Mouse (Mus musculus) cerebellum, postnatal 36 days (tissue): Measurements from ENCODE around the gene Fam189a1.

Experiments used
- DNase-seq, 2 experiments: peaks; one replicate each; pipeline ENCODE4 v3.0.0; 2021 to 2022; ENCODE audit warnings: mixed read lengths in 2 of 2

Fam189a1 gene

DNA sequence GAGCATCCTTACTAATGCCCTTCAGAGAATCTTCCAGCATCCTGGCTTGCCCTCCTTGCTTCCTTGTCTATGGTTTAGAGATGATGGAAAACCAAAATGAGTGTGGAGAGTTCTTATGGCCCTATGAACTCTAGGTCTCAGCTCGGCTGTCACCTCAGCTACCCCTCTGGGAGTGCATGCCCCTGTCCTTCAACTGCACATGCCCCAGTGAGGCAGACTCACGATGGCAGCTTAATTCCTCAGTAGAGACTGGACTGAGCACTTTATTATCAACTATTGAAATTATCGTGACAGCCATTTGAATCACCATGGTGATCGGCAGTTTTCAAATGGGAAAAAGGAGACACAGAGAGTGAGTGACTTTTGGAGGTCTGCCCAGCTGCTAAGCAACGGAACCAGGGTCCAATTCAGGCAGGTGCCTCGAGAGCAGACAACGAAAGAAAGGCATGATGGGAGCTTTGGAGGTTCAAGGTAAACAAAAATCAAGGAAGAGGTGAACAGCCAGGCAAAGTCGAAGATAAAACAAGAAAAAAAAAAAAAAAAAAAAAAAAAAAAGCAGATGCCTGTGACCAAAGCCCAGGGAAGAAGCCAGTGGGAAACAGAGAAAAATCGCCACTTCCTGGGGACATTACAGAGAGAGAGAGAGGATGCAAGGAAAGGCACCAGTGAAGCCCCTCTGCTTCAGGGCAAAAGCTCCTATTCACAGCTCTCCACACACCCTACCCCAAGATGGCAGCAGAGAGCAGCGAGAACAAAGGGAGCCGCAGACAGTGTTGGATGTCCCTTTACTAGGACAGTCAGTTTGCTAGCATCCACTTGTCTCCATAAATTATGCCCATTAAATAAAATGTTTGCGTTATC lies 206.2 kb downstream of the Fam189a1 start:
- DNase-seq = peak; percentile 50 to 52

DNA sequence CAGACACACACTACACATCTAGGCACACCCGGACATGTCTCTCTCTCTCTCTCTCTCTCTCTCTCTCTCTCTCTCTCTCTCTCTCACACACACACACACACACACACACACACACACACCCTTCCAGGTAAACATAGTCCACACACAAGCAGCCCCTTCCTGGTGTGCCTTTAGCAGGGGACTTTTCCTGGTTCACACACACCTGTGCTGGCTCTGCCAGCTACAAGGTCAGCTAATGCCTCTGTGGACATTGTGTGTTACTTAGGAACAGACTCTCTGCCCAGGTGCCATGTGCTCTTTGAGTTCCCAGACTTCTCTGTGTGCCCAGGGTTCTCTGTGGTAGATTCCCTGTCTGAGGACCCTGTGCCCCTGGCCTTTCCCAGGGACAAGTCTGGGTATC lies 206.9 kb downstream of the Fam189a1 start:
- no peak for DNase-seq

DNA sequence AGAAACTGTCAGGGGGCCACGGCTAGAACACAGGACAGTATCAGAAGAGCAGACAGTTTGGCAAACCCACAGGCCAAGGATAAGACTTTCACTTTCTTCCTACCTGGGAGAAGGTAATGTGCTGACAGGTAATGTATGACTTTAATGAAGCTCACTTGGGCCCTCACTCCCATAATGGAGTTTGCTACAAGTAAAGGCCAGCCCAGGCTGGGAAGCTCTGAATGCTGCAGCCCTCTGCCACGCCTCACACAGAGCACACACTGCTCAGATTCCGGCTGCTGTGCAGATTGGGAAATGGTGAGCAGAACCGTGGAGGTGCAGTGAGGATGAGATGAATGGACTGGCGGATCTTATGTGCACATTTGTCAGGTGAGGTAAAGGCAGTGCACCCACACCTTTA lies 211.7 kb downstream of the Fam189a1 start:
- DNase-seq = no peak

- no peak for DNase-seq
Measured at GRCm38 (mm10) chr7:64944175-64944574, 212.2 kb downstream of the Fam189a1 start.

GRCm38 (mm10) chr7:64936927-64937326 lies 219.4 kb downstream of the Fam189a1 start:
- no peak for DNase-seq

GRCm38 (mm10) chr7:64934115-64934514 lies 222.3 kb downstream of the Fam189a1 start:
- no peak for DNase-seq

DNA sequence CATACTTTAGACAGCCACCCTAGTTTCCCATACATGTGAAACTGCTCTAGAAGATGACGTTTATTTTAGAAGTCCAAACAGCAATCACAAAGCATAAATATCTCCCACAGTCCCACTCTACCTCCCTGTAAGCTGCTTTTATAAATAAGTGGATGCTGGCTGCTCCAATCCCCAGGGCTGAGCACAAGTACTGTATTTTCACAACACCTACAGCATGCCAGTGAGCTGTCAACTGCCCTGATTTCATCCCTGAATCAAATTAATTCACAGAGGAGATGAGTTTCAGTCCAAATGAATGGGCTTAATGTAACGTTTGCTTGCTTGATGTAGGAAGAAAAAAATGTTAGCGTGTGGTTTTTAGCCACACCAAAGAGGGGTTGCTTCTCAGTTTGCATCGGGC lies 225.4 kb downstream of the Fam189a1 start:
- no peak for DNase-seq

DNA sequence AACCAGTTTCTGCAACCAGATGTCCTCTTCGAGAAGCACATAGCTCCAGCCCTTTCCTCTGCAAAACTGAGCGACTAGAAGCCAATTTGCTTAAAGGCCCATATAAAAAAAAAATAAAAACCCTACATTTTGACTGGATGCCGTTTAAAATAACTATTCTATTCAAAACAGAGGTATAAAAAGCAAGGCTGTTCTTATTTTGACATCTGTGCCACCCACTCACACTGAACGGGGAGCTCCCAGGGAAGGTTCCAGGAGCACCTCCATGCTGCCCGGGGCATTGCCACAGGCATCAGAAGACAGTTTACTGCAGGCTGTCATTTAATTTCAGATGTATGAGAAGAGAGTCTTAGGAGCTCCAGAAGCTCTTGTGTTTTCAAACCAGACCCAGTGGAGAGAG lies 232.5 kb downstream of the Fam189a1 start:
- no peak for DNase-seq

GRCm38 (mm10) chr7:64921189-64921588 lies 235.2 kb downstream of the Fam189a1 start:
- no peak for DNase-seq

DNA sequence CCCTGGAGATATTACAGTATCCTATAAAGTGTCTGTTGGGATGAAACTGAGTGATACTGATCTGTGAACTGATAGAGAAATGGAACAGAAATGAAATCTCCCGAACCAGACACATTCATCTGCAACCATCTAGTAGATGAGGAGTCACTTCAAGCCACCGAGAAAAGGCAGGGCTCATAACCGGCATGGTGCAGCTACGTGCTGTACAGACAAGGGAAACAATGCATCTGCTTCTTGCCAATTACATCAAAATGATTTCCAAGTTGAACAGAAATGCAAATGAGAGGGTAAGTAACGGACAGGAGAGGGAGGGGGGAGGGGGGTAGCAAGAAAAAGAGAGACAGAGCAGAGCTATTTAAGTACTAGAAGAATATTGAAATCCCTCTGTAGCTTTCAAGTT lies 235.6 kb downstream of the Fam189a1 start:
- DNase-seq = no peak

GRCm38 (mm10) chr7:64916654-64917053 lies 239.7 kb downstream of the Fam189a1 start:
- no peak for DNase-seq

DNA sequence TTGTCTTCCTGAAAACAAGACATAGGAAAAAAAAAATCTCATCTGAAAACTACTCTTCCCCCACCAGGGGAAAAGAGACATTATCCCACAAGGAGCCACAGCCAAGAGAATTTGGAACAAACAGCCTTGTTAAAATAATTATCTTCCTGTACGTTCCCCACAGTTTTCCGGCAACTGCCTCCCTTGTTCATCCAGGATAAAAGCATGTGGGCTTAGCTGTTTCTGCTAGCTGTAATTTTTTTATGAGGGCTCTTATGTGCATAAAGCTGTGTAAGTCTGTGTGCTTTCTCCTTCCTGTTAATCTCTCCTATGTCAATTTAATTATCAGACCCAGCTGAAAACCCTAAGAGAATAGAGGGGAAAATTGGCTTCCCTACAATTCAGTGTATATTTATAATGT lies 241.2 kb downstream of the Fam189a1 start:
- DNase-seq = no peak

GRCm38 (mm10) chr7:64911945-64912344 lies 244.4 kb downstream of the Fam189a1 start:
- DNase-seq = no peak

GRCm38 (mm10) chr7:64910208-64910607 lies 246.2 kb downstream of the Fam189a1 start:
- DNase-seq = no peak

GRCm38 (mm10) chr7:64906955-64907354 lies 249.4 kb downstream of the Fam189a1 start:
- DNase-seq = no peak

DNA sequence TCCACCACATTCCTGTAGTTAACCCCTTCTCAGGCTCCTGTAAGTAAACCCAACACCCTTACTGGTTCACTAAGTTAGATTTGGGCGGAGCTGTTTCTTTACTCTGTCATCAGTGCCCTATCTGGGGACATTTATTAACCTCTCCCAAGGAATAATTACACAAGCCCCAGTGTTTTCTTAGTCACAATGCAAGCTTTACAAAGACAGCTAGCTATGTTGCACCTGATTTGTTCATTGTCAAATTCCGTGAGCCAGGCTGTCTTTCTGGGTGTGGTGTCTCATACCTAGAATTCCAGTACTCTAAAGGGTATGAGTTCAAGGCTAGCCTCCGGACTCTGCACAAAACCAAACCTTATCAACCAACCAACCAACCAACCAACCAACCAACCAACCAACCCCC lies 250.9 kb downstream of the Fam189a1 start:
- DNase-seq = no peak

DNA sequence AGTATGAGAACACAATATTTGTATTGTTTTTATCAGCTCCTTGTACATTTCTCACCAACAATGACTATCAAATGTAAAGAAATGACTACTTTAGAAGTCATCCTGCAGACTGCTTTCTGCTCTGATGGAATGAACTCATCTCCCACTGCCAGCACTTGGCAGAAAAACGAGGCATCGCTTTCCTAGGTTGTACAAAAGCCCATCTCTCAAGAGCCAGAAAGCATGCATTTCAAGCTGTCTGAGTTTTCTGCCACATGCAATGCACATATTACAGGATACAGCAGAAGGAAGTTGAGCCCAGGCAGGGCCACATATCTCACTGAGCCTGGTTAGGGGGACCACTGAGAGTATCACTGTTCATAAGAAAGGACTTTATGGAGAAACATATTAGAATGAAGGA lies 256.1 kb downstream of the Fam189a1 start:
- DNase-seq = no peak

DNA sequence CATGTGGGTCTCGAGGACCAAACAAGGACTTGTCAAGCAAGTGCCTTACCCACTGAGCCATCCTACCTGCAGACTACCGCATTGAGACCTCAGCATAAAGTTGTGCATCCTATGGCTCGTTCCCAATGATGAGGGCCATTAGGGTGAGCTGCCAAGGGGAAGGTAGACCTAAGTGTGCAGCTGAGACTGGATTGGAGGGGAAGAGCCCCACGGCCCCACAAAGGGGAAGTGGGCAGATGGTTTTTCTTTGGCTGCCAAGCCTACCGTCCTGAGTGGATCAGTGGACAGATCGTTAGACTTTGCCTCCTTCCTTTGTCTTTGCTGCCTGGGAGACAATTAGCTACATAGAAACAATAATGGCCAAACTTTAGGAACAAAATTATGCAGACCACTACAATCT lies 259.8 kb downstream of the Fam189a1 start:
- DNase-seq = no peak

GRCm38 (mm10) chr7:64895685-64896101 lies 260.7 kb downstream of the Fam189a1 start:
- DNase-seq = no peak

DNA sequence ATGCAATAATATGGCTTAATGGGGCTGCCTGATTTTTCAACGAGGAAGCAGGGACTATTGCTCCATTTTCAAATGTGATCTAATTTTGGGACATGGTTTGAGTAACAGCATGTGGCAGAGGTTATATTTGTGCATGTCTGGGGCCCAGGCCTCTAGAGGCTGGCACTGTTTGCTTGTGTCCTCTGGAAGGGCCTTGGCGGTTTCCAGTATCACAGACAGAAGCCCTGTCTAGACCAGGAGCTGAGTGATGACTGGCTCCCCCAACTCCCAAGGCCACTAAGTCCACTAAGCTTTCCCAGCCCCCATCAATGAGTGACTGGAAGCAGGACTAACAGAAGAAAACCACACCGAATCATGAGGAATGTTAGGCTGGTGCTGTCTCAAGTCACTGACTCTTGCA lies 265.2 kb downstream of the Fam189a1 start:
- no peak for DNase-seq

DNA sequence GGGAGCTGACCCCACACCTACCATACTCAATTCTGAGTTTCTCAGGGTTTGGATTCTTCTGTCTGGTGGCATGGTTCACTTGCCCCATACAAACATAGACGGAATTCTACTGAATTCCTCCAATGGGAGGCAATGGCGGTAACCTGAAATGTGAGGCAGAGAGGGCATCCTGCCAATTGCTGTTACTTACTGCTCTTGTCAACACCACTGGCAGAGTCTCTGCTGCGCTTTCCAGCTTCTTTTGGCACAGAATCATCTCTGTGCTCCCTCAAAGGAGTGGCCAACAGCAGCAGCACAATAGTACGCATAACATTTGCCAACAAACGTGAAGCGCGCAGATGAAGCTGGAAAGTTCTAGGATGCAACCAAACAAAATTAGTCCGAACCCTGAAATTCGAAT lies 266.5 kb downstream of the Fam189a1 start:
- DNase-seq = no peak

GRCm38 (mm10) chr7:64884187-64884862 lies 272.0 kb downstream of the Fam189a1 start:
- DNase-seq = no peak

GRCm38 (mm10) chr7:64882243-64882642 lies 274.1 kb downstream of the Fam189a1 start:
- no peak for DNase-seq

- no peak for DNase-seq
Measured at GRCm38 (mm10) chr7:64881387-64881786, 275.0 kb downstream of the Fam189a1 start.
